Mouse (Mus musculus) cerebellum, postnatal 14 days (tissue): ENCODE measurements around the gene Cav1.

ENCODE experiments used
- DNase-seq, 2 experiments: peaks; one replicate each; pipeline ENCODE4 v3.0.0; 2021; ENCODE audit warnings: mixed read lengths in 2 of 2

Gene Cav1

GRCm38 (mm10) chr6:17317944-17318343, 11.8 kb downstream of the Cav1 start:
- DNase-seq = no peak

- no peak for DNase-seq
Observed at GRCm38 (mm10) chr6:17321976-17322375, 15.8 kb downstream of the Cav1 start.

- DNase-seq = no peak
Observed at GRCm38 (mm10) chr6:17327216-17327615, 21.1 kb downstream of the Cav1 start.

GRCm38 (mm10) chr6:17329801-17330200, 23.7 kb downstream of the Cav1 start:
- DNase-seq = no peak

- DNase-seq = no peak
Observed at GRCm38 (mm10) chr6:17337724-17338123, 31.6 kb downstream of the Cav1 start.

- no peak for DNase-seq
Observed at GRCm38 (mm10) chr6:17340406-17340805, 34.3 kb downstream of the Cav1 start.

GRCm38 (mm10) chr6:17348011-17348410, 41.9 kb downstream of the Cav1 start:
- no peak for DNase-seq

GRCm38 (mm10) chr6:17350803-17351202, 44.7 kb downstream of the Cav1 start:
- DNase-seq = no peak

- peak; percentile 52 to 65 for DNase-seq
Observed at GRCm38 (mm10) chr6:17358896-17359690, 53.0 kb downstream of the Cav1 start.

- peak in 1 of 2 experiments; percentile 11 for DNase-seq
Observed at GRCm38 (mm10) chr6:17362771-17363170, 56.6 kb downstream of the Cav1 start.

GRCm38 (mm10) chr6:17363446-17364179, 57.5 kb downstream of the Cav1 start:
- DNase-seq = no peak

GRCm38 (mm10) chr6:17374326-17374725, 68.2 kb downstream of the Cav1 start:
- peak; percentile 19 to 56 for DNase-seq

- DNase-seq = no peak
Observed at GRCm38 (mm10) chr6:17377371-17377770, 71.2 kb downstream of the Cav1 start.

GRCm38 (mm10) chr6:17380102-17380501, 74.0 kb downstream of the Cav1 start:
- no peak for DNase-seq

- DNase-seq = no peak
Observed at GRCm38 (mm10) chr6:17381690-17382089, 75.6 kb downstream of the Cav1 start.

GRCm38 (mm10) chr6:17385531-17385930, 79.4 kb downstream of the Cav1 start:
- DNase-seq = no peak

GRCm38 (mm10) chr6:17387991-17388710, 82.0 kb downstream of the Cav1 start:
- no peak for DNase-seq
